Comparison of ENCODE assay signal across 8 mouse cellular contexts in genomic region chr11:78176905-78177331, GRCm38 (mm10). TPM values are rescaled to one million over a fixed set of nuclear protein-coding genes. Genes with fewer than 3 reads are reported as not detected.
DNase-seq lines count a peak whose midpoint lies in the region; ATAC-seq and TF ChIP-seq lines count a peak whose summit lies in the region.

No protein-coding gene starts in this region.

- H3K36me3 ChIP-seq in kidney, postnatal 0 days (ENCODE audit: insufficient read depth, low read length): peaks cover 22% of the 10 kb centered on the region; the same call in 1 of the 2 replicates
- peaks cover 12% of the 10 kb centered on the region for H3K36me3 ChIP-seq in hindbrain, embryonic 16.5 days (ENCODE audit: control insufficient read depth, insufficient read depth, low read length)

- intact Hi-C loops in gastrocnemius, postnatal 36 days (cut with DNase I): loop anchor here (5.0 kb wide), 1 partner anchor 195 kb away; the partner anchor contains the start of gene Phf12

- H3K4me2 ChIP-seq in kidney, postnatal 0 days (ENCODE audit: low read length): peak overlapping the region; percentile 89
- H3K4me2 ChIP-seq in hindbrain, embryonic 16.5 days (ENCODE audit: low read length): peak overlapping the region; percentile 81

- ATAC-seq in kidney, postnatal 0 days (replicated peaks; ENCODE audit: low FRiP score, low read depth): no peak
- no peak for ATAC-seq in hindbrain, embryonic 16.5 days

- H3K9ac ChIP-seq in kidney, postnatal 0 days (ENCODE audit: low read depth, low read length): peak overlapping the region; percentile 69
- peak overlapping the region; percentile 57 for H3K9ac ChIP-seq in hindbrain, embryonic 16.5 days (ENCODE audit: low read depth, low read length)

- no peak for TF ChIP-seq CTCF in kidney, postnatal 0 days (IDR thresholded peaks at IDR 0.05; ENCODE audit: low read depth)

- H3K4me1 ChIP-seq in kidney, postnatal 0 days (replicated peaks; ENCODE audit: insufficient read depth, low read length): peaks cover 22% of the 10 kb centered on the region
- H3K4me1 ChIP-seq in brown adipose tissue, adult 24 weeks (ENCODE audit: control insufficient read depth, insufficient read depth, insufficient read length, low read length): peaks cover 4% of the 10 kb centered on the region; the same call in 1 of the 2 replicates
- peaks cover 37% of the 10 kb centered on the region for H3K4me1 ChIP-seq in hindbrain, embryonic 16.5 days (ENCODE audit: control insufficient read depth, insufficient read depth, low read depth, low read length)

- peak overlapping the region; percentile 96 for H3K27ac ChIP-seq in kidney, postnatal 0 days
- peak overlapping the region; percentile 44 for H3K27ac ChIP-seq in brown adipose tissue, adult 24 weeks (replicated peaks; ENCODE audit: low read depth, low read length)
- no peak overlapping the region; the same call in 1 of the 2 replicates for H3K27ac ChIP-seq in hindbrain, embryonic 16.5 days (ENCODE audit: low read depth, low read length)

- DNase-seq in kidney, postnatal 0 days (ENCODE audit: low spot score): no peak
- no peak for DNase-seq in kidney, postnatal 36 days
- peak; percentile 29 to 35 for DNase-seq in lung, postnatal 4 days
- DNase-seq in urinary bladder, postnatal 36 days (ENCODE audit: low spot score in 2 of 2): no peak
- DNase-seq in adrenal gland, postnatal 4 days (ENCODE audit: low spot score in 2 of 2): no peak
- DNase-seq in gastrocnemius, postnatal 36 days: no peak

- 0% methylated on average over 23 of the region's 23 CpGs for WGBS in kidney, postnatal 0 days
- 2% methylated on average over 23 of the region's 23 CpGs for WGBS in hindbrain, embryonic 16.5 days

- no peaks in the 10 kb centered on the region for H3K9me3 ChIP-seq in kidney, postnatal 0 days (replicated peaks; ENCODE audit: low read length)
- H3K9me3 ChIP-seq in hindbrain, embryonic 16.5 days (ENCODE audit: control insufficient read depth, low read length): no peaks in the 10 kb centered on the region

- H3K4me3 ChIP-seq in kidney, postnatal 0 days (replicated peaks; ENCODE audit: low read depth, low read length): peak overlapping the region; percentile 52
- peak overlapping the region; percentile 95 for H3K4me3 ChIP-seq in brown adipose tissue, adult 24 weeks (ENCODE audit: insufficient read depth, low read depth, low read length)
- peak overlapping the region; percentile 64 for H3K4me3 ChIP-seq in hindbrain, embryonic 16.5 days (ENCODE audit: low read length)

- H3K27me3 ChIP-seq in kidney, postnatal 0 days (ENCODE audit: insufficient read depth, low read length): no peaks in the 10 kb centered on the region
- no peaks in the 10 kb centered on the region for H3K27me3 ChIP-seq in hindbrain, embryonic 16.5 days (replicated peaks; ENCODE audit: control insufficient read depth, insufficient read depth, low read length)

RNA-seq across cellular contexts. Expression of gene Tlcd1, which starts 0.4 kb away (rescaled TPM):
- polyA plus RNA-seq in kidney, postnatal 0 days (2015; fragmentation: Nextera tagmentation; extraction: Ambion mirVana): 43.4 and 46.6 TPM in 2 replicates
- polyA plus RNA-seq in brown adipose tissue, adult 24 weeks (2012; ENCODE audit: insufficient read depth, insufficient read length, missing spikeins): 77.2 and 118 TPM in 2 replicates
- polyA plus RNA-seq in hindbrain, embryonic 16.5 days (2015; fragmentation: Nextera tagmentation; extraction: Ambion mirVana): 19.7 and 20.1 TPM in 2 replicates
- total RNA-seq in adrenal gland, postnatal 4 days (2021): 10 to 100 TPM; 45.2 to 46.9 TPM
- 1 to 10 TPM in 1 of 2 experiments, under 1 TPM in 1; 0.99 to 1.4 TPM for total RNA-seq in gastrocnemius, postnatal 36 days (2021)

RNA-seq across cellular contexts. Expression of gene Nek8, which starts 0.4 kb away (rescaled TPM):
- polyA plus RNA-seq in kidney, postnatal 0 days (2015; fragmentation: Nextera tagmentation; extraction: Ambion mirVana): 18.2 and 19.9 TPM in 2 replicates
- 3.2 and 6.3 TPM in 2 replicates for polyA plus RNA-seq in brown adipose tissue, adult 24 weeks (2012; ENCODE audit: insufficient read depth, insufficient read length, missing spikeins)
- polyA plus RNA-seq in hindbrain, embryonic 16.5 days (2015; fragmentation: Nextera tagmentation; extraction: Ambion mirVana): 7.1 and 7.7 TPM in 2 replicates
- 10 to 100 TPM; 16.3 to 16.5 TPM for total RNA-seq in adrenal gland, postnatal 4 days (2021)
- total RNA-seq in gastrocnemius, postnatal 36 days (2021): under 1 TPM; 0.59 to 0.64 TPM

RNA-seq across cellular contexts. Expression of gene Rpl23a, which starts 6.5 kb away (rescaled TPM):
- 1,409 and 1,636 TPM in 2 replicates for polyA plus RNA-seq in kidney, postnatal 0 days (2015; fragmentation: Nextera tagmentation; extraction: Ambion mirVana)
- 881 and 950 TPM in 2 replicates for polyA plus RNA-seq in brown adipose tissue, adult 24 weeks (2012; ENCODE audit: insufficient read depth, insufficient read length, missing spikeins)
- polyA plus RNA-seq in hindbrain, embryonic 16.5 days (2015; fragmentation: Nextera tagmentation; extraction: Ambion mirVana): 662 and 677 TPM in 2 replicates
- 1,000 to 10,000 TPM; 2,039 to 2,132 TPM for total RNA-seq in adrenal gland, postnatal 4 days (2021)
- total RNA-seq in gastrocnemius, postnatal 36 days (2021): 100 to 1,000 TPM; 644 to 813 TPM

RNA-seq across cellular contexts. Expression of gene Rab34, which starts 11.3 kb away (rescaled TPM):
- 129 and 131 TPM in 2 replicates for polyA plus RNA-seq in kidney, postnatal 0 days (2015; fragmentation: Nextera tagmentation; extraction: Ambion mirVana)
- 61.8 and 78.8 TPM in 2 replicates for polyA plus RNA-seq in brown adipose tissue, adult 24 weeks (2012; ENCODE audit: insufficient read depth, insufficient read length, missing spikeins)
- 57.3 and 60.3 TPM in 2 replicates for polyA plus RNA-seq in hindbrain, embryonic 16.5 days (2015; fragmentation: Nextera tagmentation; extraction: Ambion mirVana)
- total RNA-seq in adrenal gland, postnatal 4 days (2021): 100 to 1,000 TPM; 120 to 124 TPM
- 1 to 10 TPM; 4.2 to 4.5 TPM for total RNA-seq in gastrocnemius, postnatal 36 days (2021)

RNA-seq across cellular contexts. Expression of gene Traf4, which starts 11.5 kb away (rescaled TPM):
- polyA plus RNA-seq in kidney, postnatal 0 days (2015; fragmentation: Nextera tagmentation; extraction: Ambion mirVana): 79.2 and 79.6 TPM in 2 replicates
- polyA plus RNA-seq in brown adipose tissue, adult 24 weeks (2012; ENCODE audit: insufficient read depth, insufficient read length, missing spikeins): 45.7 and 47.5 TPM in 2 replicates
- polyA plus RNA-seq in hindbrain, embryonic 16.5 days (2015; fragmentation: Nextera tagmentation; extraction: Ambion mirVana): 80.1 and 97.4 TPM in 2 replicates
- total RNA-seq in adrenal gland, postnatal 4 days (2021): 10 to 100 TPM; 42.7 to 46.5 TPM
- total RNA-seq in gastrocnemius, postnatal 36 days (2021): 1 to 10 TPM; 2.2 to 3.2 TPM

Comparison
In these comparisons a context has a peak if more than half of its experiments do, and no peak if none do; other contexts are left out.
1. DNase-seq: peak in lung, postnatal 4 days (2 of 2); none in kidney, postnatal 0 days (single experiment), kidney, postnatal 36 days (0 of 2), urinary bladder, postnatal 36 days (0 of 2), adrenal gland, postnatal 4 days (0 of 2) and gastrocnemius, postnatal 36 days (0 of 2).
2. Peak in every context shown above with its lines, with median percentiles within 50 percentile points of each other: H3K4me3 ChIP-seq.